Mouse (Mus musculus): Measurements from ENCODE around the gene Gm5460. TPM values are rescaled to one million over a fixed set of nuclear protein-coding genes. Genes with fewer than 3 reads are reported as not detected.

Gm5460 gene
- polyA plus RNA-seq, 1 experiment, result not detected

DNA sequence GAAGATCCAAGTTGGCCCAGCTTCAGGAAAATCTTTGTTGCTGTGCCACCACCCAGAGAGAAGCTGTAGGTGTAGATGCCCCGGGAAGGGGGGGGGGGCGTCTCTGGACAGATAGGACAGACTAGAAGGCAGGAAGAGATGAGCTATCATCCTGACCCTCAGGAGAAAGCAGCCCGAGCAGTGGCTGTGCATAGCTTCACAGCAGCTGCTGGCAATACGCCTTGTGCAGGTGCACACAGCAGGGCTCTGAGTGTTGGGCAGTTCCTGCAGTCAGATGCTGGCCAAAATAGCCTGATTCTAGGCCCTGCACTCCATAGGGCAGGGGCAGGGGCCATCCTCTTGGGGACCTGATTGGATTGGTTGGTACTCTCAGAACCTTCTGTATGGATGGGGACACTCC, 70.2 kb downstream of the Gm5460 start:
- Histone ChIP-seq H3K27ac (ENCODE audit: insufficient read depth, low read depth, low read length) (no peak overlapping the region), H3K4me1 (ENCODE audit: control insufficient read depth, insufficient read depth, low read length) (no peaks in the 10 kb centered on the region), H3K4me3 (ENCODE audit: insufficient read depth, low read depth, low read length) (no peak overlapping the region)
- 66% methylated on average over 4 of the region's 4 CpGs for WGBS
- TF ChIP-seq CTCF (IDR thresholded peaks at IDR 0.05; ENCODE audit: insufficient read depth, low read depth, low read length), result no peak
- TF ChIP-seq POLR2A (IDR thresholded peaks at IDR 0.05; ENCODE audit: insufficient read depth, low read depth, low read length), result no peak

DNA sequence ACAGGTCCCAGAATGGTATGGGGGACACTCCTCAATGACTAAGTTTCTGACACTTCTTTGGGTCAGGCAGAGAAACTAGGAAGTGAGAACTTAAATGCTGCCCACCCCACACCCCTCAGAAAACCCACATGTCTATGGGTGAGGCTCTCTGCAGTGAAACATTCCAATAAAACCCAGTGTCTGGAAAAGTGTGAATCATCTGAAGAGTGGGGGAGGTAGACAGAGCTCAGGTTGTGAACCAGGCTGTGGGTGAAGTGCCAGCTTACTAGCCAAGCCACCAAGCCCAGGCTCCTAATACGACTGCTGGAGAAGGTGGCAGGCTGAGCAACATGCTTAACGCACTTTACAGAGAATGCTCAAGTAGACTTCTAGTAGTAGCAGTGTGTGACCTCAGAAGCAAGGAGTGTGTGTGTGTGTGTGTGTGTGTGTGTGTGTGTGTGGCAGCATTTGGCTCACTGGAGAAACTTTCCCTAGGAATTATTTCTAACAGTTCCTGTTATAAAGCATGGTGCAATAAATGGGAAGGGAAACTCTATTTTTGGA, 71.4 kb downstream of the Gm5460 start:
- H3K4me1 ChIP-seq (ENCODE audit: control insufficient read depth, insufficient read depth, low read length), result no peaks in the 10 kb centered on the region
- no peak overlapping the region for H3K27ac ChIP-seq (ENCODE audit: insufficient read depth, low read depth, low read length)
- whole genome bisulfite sequencing, result 57% methylated on average over 2 of the region's 2 CpGs
- H3K4me3 ChIP-seq (ENCODE audit: insufficient read depth, low read depth, low read length), result no peak overlapping the region
- TF ChIP-seq CTCF (IDR thresholded peaks at IDR 0.05; ENCODE audit: insufficient read depth, low read depth, low read length), result no peak
- no peak for TF ChIP-seq POLR2A (IDR thresholded peaks at IDR 0.05; ENCODE audit: insufficient read depth, low read depth, low read length)

DNA sequence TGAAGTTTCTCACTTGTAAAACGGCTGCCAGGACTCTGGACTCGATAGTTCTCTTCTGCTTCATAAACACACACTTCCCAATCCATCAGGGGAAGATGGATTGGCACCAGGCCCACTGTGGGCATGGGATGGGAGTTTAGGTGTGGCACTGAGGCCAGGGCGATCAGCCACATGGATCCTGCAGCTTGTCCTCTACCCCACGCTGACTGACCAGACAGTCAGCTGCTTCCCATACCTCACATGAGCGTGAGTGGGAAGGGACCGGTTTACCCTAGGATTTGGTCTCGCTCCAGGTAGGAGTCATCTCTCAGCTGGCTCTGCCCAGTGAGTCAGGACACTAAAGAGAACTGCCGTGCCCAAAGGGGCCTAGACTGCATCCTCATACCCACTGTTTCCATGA, 73.2 kb downstream of the Gm5460 start:
- no peak for TF ChIP-seq CTCF (IDR thresholded peaks at IDR 0.05; ENCODE audit: insufficient read depth, low read depth, low read length)
- no peak for TF ChIP-seq POLR2A (IDR thresholded peaks at IDR 0.05; ENCODE audit: insufficient read depth, low read depth, low read length)
- no peaks in the 10 kb centered on the region for H3K4me1 ChIP-seq (ENCODE audit: control insufficient read depth, insufficient read depth, low read length)
- WGBS, result 85% methylated on average over 8 of the region's 8 CpGs
- H3K4me3 ChIP-seq (ENCODE audit: insufficient read depth, low read depth, low read length), result no peak overlapping the region
- no peak overlapping the region for H3K27ac ChIP-seq (ENCODE audit: insufficient read depth, low read depth, low read length)

GRCm38 (mm10) chr14:34091475-34091874, 74.9 kb downstream of the Gm5460 start:
- Histone ChIP-seq H3K4me3 (ENCODE audit: insufficient read depth, low read depth, low read length) (no peak overlapping the region), H3K27ac (ENCODE audit: insufficient read depth, low read depth, low read length) (no peak overlapping the region), H3K4me1 (ENCODE audit: control insufficient read depth, insufficient read depth, low read length) (peaks cover 2% of the 10 kb centered on the region; the same call in 1 of the 2 replicates)
- TF ChIP-seq CTCF (IDR thresholded peaks at IDR 0.05; ENCODE audit: insufficient read depth, low read depth, low read length) (no peak), POLR2A (IDR thresholded peaks at IDR 0.05; ENCODE audit: insufficient read depth, low read depth, low read length) (no peak)
- 90% methylated on average over 5 of the region's 5 CpGs for whole genome bisulfite sequencing

GRCm38 (mm10) chr14:34092856-34093255, 76.3 kb downstream of the Gm5460 start:
- H3K27ac ChIP-seq (ENCODE audit: insufficient read depth, low read depth, low read length), result no peak overlapping the region
- H3K4me1 ChIP-seq (ENCODE audit: control insufficient read depth, insufficient read depth, low read length), result peaks cover 2% of the 10 kb centered on the region; the same call in 1 of the 2 replicates
- TF ChIP-seq POLR2A (IDR thresholded peaks at IDR 0.05; ENCODE audit: insufficient read depth, low read depth, low read length) (no peak), CTCF (IDR thresholded peaks at IDR 0.05; ENCODE audit: insufficient read depth, low read depth, low read length) (no peak)
- WGBS, result 88% methylated on average over 1 of the region's 1 CpGs
- no peak overlapping the region for H3K4me3 ChIP-seq (ENCODE audit: insufficient read depth, low read depth, low read length)

- TF ChIP-seq POLR2A (IDR thresholded peaks at IDR 0.05; ENCODE audit: insufficient read depth, low read depth, low read length), result no peak
- no peak for TF ChIP-seq CTCF (IDR thresholded peaks at IDR 0.05; ENCODE audit: insufficient read depth, low read depth, low read length)
- Histone ChIP-seq H3K4me1 (ENCODE audit: control insufficient read depth, insufficient read depth, low read length) (peaks cover 2% of the 10 kb centered on the region; the same call in 1 of the 2 replicates), H3K4me3 (ENCODE audit: insufficient read depth, low read depth, low read length) (no peak overlapping the region), H3K27ac (ENCODE audit: insufficient read depth, low read depth, low read length) (no peak overlapping the region)
- 53% methylated on average over 5 of the region's 5 CpGs for WGBS
Observed at GRCm38 (mm10) chr14:34096161-34096560, 79.6 kb downstream of the Gm5460 start.

Other genes starting within 250 kb of the Gm5460 start
- gene Gdf10, start 93.2 kb upstream of the Gm5460 start, polyA plus RNA-seq (2012; ENCODE audit: insufficient read depth, insufficient read length, low replicate concordance, missing spikeins), result not detected in 2 replicates
- not detected in 2 replicates for gene Gdf2, start 75.7 kb upstream of the Gm5460 start, polyA plus RNA-seq (2012; ENCODE audit: insufficient read depth, insufficient read length, low replicate concordance, missing spikeins)
- gene Rbp3, start 62.8 kb upstream of the Gm5460 start, polyA plus RNA-seq (2012; ENCODE audit: insufficient read depth, insufficient read length, low replicate concordance, missing spikeins), result not detected in 2 replicates
- gene Zfp488, start 38.0 kb upstream of the Gm5460 start, polyA plus RNA-seq (2012; ENCODE audit: insufficient read depth, insufficient read length, low replicate concordance, missing spikeins), result not detected in 2 replicates
- not detected in 2 replicates for gene Gm30083, start 1.6 kb upstream of the Gm5460 start, polyA plus RNA-seq (2012; ENCODE audit: insufficient read depth, insufficient read length, low replicate concordance, missing spikeins)
- gene Antxrl, start 35.9 kb downstream of the Gm5460 start, polyA plus RNA-seq (2012; ENCODE audit: insufficient read depth, insufficient read length, low replicate concordance, missing spikeins), result not detected in 2 replicates
- gene Anxa8, start 69.2 kb downstream of the Gm5460 start, polyA plus RNA-seq (2012; ENCODE audit: insufficient read depth, insufficient read length, low replicate concordance, missing spikeins), result not detected in 2 replicates
- not detected in 2 replicates for gene A630023A22Rik, start 86.0 kb downstream of the Gm5460 start, polyA plus RNA-seq (2012; ENCODE audit: insufficient read depth, insufficient read length, low replicate concordance, missing spikeins)
- gene Npy4r, start 135.7 kb downstream of the Gm5460 start, polyA plus RNA-seq (2012; ENCODE audit: insufficient read depth, insufficient read length, low replicate concordance, missing spikeins), result not detected in 2 replicates
- gene Gprin2, start 184.9 kb downstream of the Gm5460 start, polyA plus RNA-seq (2012; ENCODE audit: insufficient read depth, insufficient read length, low replicate concordance, missing spikeins), result not detected in 2 replicates
- not detected in 2 replicates for gene Syt15, start 202.8 kb downstream of the Gm5460 start, polyA plus RNA-seq (2012; ENCODE audit: insufficient read depth, insufficient read length, low replicate concordance, missing spikeins)